Mouse (Mus musculus) ovary, adult 18-20 months (tissue): ENCODE measurements around the gene Olfr173.

Experiments
- DNase-seq: peaks from one replicate; pipeline ENCODE4 v3.0.0; 2022; ENCODE audit warnings: low spot score, mixed read lengths

Gene Olfr173

DNA sequence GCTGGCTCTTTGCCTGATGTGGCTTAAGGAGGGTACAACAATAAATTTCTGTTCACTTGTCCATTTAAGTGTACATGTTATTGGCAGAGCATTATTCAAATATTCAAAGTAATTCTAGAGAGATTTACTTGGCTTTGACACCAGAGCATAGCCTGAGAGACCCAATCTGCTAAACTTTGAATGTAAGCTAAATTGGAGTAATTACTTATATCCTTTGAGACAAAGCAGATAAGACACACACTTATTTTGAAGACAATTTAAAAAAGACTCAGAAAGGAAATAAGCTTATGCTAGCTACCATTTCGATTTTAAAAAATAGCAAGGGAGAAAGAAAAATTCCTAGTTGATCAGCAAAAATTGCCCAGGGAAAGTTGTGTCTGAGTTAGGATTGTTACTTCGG lies at the start of gene Olfr173:
TSS of gene Olfr173 (minus strand) at position 101 of the 400 bp plus-strand sequence.
- no peak for DNase-seq

DNA sequence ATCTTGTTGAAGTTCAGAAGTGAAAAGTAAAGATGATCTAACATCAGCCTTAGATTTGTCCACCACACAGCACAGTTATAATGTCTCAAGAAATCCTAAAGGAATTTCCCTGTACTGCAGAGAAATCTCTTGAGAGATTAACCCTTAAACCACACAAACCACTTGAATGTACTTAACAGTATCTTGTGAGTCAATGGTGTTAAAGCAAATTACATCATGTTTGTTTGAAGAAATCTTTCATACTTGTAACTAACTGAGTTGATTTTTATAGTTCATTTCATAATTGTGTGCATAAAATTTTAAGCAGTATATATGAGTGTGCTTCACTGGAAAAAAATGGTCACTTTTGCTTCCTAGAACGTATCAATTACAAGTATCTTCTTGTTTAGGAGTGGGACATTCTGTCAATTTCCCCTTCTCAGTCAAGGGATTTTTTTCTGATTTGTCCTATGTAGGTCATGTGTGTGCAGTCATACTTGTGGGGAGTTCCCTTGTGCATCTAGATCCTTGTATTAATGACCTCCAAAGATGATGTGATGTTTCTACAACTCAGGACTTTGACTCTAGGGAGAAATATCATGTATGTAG lies 26.8 kb upstream of the Olfr173 start, which contains the start of gene Olfr175-ps1:
TSS of gene Olfr175-ps1 (minus strand) at position 51 of the 588 bp plus-strand sequence.
- DNase-seq: no peak

DNA sequence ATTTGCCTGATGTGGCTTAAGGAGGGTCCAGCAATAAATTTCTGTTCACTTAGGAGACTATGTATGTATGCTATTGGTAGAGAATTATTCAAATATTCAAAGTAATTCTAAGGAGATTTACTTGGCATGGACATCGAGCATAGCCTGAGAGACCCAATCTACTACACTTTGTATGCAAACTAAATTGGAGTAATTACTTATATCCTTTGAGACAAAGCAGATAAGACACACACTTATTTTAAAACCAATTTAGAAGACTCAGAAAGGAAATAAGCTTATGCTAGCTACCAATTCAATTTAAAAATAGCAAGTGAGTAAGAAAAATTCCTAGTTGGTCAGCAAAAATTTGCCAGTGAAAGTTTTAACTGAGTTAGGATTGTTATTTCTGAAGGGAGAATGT lies 37.0 kb downstream of the Olfr173 start, which contains the start of gene Olfr172:
TSS of gene Olfr172 (minus strand) at position 101 of the 400 bp plus-strand sequence.
- no peak for DNase-seq

DNA sequence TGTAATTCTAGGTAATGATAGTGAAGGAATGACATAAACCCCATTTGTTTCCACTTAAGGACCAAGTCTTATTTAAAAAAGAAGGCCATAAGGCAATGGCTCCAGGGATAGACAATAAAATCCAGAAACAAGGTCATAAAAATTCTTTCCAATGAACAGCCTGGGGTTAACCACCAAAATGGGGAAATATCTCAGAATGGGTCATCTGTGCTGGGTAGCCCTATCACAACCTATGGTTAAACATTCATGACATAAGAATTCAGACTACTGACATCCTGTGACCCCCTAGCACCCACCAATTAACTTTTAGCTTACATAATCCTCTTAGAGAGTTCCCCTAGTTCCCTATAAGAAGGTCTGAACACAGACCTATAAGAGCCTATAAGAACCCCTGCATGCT lies 43.9 kb downstream of the Olfr173 start:
- no peak for DNase-seq

DNA sequence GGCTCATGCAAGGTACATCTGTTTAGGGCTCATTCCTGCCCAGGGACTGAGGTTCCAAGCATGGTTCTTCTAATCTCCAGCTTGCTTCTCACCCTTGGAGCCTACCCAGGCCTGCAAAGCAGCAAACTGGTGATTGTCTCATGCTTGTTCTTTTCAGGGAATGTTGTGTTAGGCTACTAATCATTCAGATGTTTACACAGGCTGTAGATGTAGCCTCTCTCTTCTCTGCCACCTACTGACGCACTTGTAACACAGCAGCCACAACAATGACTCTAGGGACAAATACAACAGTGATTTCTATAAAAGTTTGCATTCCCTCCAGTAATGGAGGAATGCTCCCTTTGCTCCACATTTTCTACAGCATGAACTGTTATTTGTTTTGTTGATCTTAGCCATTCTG lies 48.8 kb downstream of the Olfr173 start:
- no peak for DNase-seq

DNA sequence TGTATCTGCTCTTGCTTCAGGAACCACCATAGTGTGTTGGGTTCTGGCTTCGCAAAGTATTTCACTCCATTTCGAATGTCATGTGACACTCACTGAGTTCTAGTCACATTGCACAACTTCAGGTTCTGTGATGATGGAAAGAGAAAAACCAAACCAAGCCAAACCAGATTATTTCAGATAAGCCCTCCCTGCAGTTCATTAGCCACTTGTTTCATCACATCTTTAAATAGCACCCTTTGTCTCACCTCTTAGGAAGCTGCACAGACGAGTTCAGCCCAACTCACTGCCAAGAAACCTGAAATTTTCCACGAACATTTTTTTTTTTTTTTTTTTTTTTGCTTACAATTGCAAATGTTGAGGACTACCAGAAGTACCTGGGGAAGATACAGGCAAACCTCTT lies 53.4 kb downstream of the Olfr173 start:
- no peak for DNase-seq
